Comparison of ENCODE assay signal across 8 mouse cellular contexts in genomic region chrX:56821765-56822603, GRCm38 (mm10). TPM values are rescaled to one million over a fixed set of nuclear protein-coding genes. Genes with fewer than 3 reads are reported as not detected.
DNase-seq lines count a peak whose midpoint lies in the region; ATAC-seq and TF ChIP-seq lines count a peak whose summit lies in the region.

Gene Map7d3 (minus strand): TSS chrX:56822326.

- intact Hi-C loops in left cerebral cortex, postnatal 36 days (cut with DNase I), result no loop called here

- peak within 1 kb of the TSS; percentile 56 for H3K4me2 ChIP-seq in forebrain, embryonic 15.5 days (replicated peaks)
- H3K4me2 ChIP-seq in hindbrain, postnatal 0 days (ENCODE audit: low read depth, low read length), result peak within 1 kb of the TSS; percentile 67
- peak within 1 kb of the TSS; percentile 66 for H3K4me2 ChIP-seq in lung, embryonic 14.5 days

- H3K9ac ChIP-seq in forebrain, embryonic 15.5 days (replicated peaks), result no peak within 1 kb of the TSS
- no peak within 1 kb of the TSS for H3K9ac ChIP-seq in hindbrain, postnatal 0 days (replicated peaks; ENCODE audit: low read length)
- peak within 1 kb of the TSS; percentile 41; the same call in 1 of the 2 replicates for H3K9ac ChIP-seq in lung, embryonic 14.5 days

- DNase-seq in B cell, adult 2 months, result peak; percentile 4
- DNase-seq in adrenal gland, adult 2 months, result peak; percentile 26
- peak; percentile 13 for DNase-seq in hindbrain, postnatal 0 days (ENCODE audit: low spot score)
- DNase-seq in lung, embryonic 14.5 days, result peak; percentile 43
- no peak for DNase-seq in left cerebral cortex, postnatal 36 days (ENCODE audit: low spot score in 2 of 2)

- peak; percentile 53 for ATAC-seq in forebrain, embryonic 15.5 days (replicated peaks)
- ATAC-seq in hindbrain, postnatal 0 days, result 0 out of 2 replicates have a peak, but pooled peaks have one; percentile 21
- ATAC-seq in lung, embryonic 14.5 days (ENCODE audit: insufficient read depth), result peak; percentile 81
- ATAC-seq in cerebellum, adult (ENCODE audit: insufficient number of reproducible peaks, low FRiP score, low TSS enrichment), result no peak

- no peak for TF ChIP-seq CTCF in hindbrain, postnatal 0 days (IDR thresholded peaks at IDR 0.05; ENCODE audit: low read depth)
- TF ChIP-seq CTCF in lung, embryonic 14.5 days (IDR thresholded peaks at IDR 0.05; ENCODE audit: low read depth), result no peak
- no peak for TF ChIP-seq CTCF in olfactory bulb, adult 2 months (IDR thresholded peaks at IDR 0.05; ENCODE audit: insufficient read depth, low read depth, low read length)

- no peaks in the 10 kb centered on the region for H3K27me3 ChIP-seq in forebrain, embryonic 15.5 days
- no peaks in the 10 kb centered on the region for H3K27me3 ChIP-seq in hindbrain, postnatal 0 days (ENCODE audit: insufficient read depth, low read length)
- no peaks in the 10 kb centered on the region for H3K27me3 ChIP-seq in lung, embryonic 14.5 days (ENCODE audit: insufficient read depth, low read length)

- no peak within 1 kb of the TSS for H3K27ac ChIP-seq in forebrain, embryonic 15.5 days (replicated peaks)
- H3K27ac ChIP-seq in hindbrain, postnatal 0 days, result no peak within 1 kb of the TSS
- no peak within 1 kb of the TSS for H3K27ac ChIP-seq in lung, embryonic 14.5 days (ENCODE audit: low read depth)
- no peak within 1 kb of the TSS for H3K27ac ChIP-seq in olfactory bulb, adult 2 months (ENCODE audit: insufficient read depth, low read depth, low read length)

- no peaks in the 10 kb centered on the region for H3K36me3 ChIP-seq in forebrain, embryonic 15.5 days
- H3K36me3 ChIP-seq in hindbrain, postnatal 0 days (ENCODE audit: insufficient read depth, low read length), result no peaks in the 10 kb centered on the region
- H3K36me3 ChIP-seq in lung, embryonic 14.5 days (ENCODE audit: insufficient read depth), result no peaks in the 10 kb centered on the region

- H3K9me3 ChIP-seq in forebrain, embryonic 15.5 days, result no peaks in the 10 kb centered on the region
- no peaks in the 10 kb centered on the region for H3K9me3 ChIP-seq in hindbrain, postnatal 0 days (ENCODE audit: low read length)
- H3K9me3 ChIP-seq in lung, embryonic 14.5 days (ENCODE audit: low read depth, low read length), result no peaks in the 10 kb centered on the region

- 18% methylated on average over 32 of the region's 35 CpGs for WGBS in forebrain, embryonic 15.5 days
- 29% methylated on average over 35 of the region's 35 CpGs for WGBS in hindbrain, postnatal 0 days
- WGBS in lung, embryonic 14.5 days, result 11% methylated on average over 35 of the region's 35 CpGs
- WGBS in olfactory bulb, adult 2 months, result 21% methylated on average over 35 of the region's 35 CpGs

- H3K4me3 ChIP-seq in forebrain, embryonic 15.5 days, result peak within 1 kb of the TSS; percentile 38
- peak within 1 kb of the TSS; percentile 40 for H3K4me3 ChIP-seq in hindbrain, postnatal 0 days (ENCODE audit: low read length)
- peak within 1 kb of the TSS; percentile 45 for H3K4me3 ChIP-seq in lung, embryonic 14.5 days (ENCODE audit: low read depth, low read length)
- peak within 1 kb of the TSS; percentile 37 for H3K4me3 ChIP-seq in olfactory bulb, adult 2 months (ENCODE audit: insufficient read depth, low read depth, low read length)

- no peak for TF ChIP-seq POLR2A in olfactory bulb, adult 2 months (IDR thresholded peaks at IDR 0.05; ENCODE audit: insufficient read depth, low read depth, low read length)

- H3K4me1 ChIP-seq in forebrain, embryonic 15.5 days, result peaks cover 5% of the 10 kb centered on the region; the same call in 1 of the 2 replicates
- H3K4me1 ChIP-seq in hindbrain, postnatal 0 days (ENCODE audit: insufficient read depth, low read length), result no peaks in the 10 kb centered on the region
- H3K4me1 ChIP-seq in lung, embryonic 14.5 days (ENCODE audit: insufficient read depth), result no peaks in the 10 kb centered on the region
- H3K4me1 ChIP-seq in olfactory bulb, adult 2 months (ENCODE audit: control insufficient read depth, insufficient read depth, low read length), result peaks cover 6% of the 10 kb centered on the region; the same call in 1 of the 2 replicates

RNA-seq across cellular contexts. Expression of gene Map7d3, which starts in this region (rescaled TPM):
- total RNA-seq in adrenal gland, adult 2 months (2021), result 1 to 10 TPM; 1.0 to 3.4 TPM
- not detected in 2 replicates for polyA plus RNA-seq in adrenal gland, adult 2 months (2012; rRNA removed)
- polyA plus RNA-seq in forebrain, embryonic 15.5 days (2015; fragmentation: Nextera tagmentation; extraction: Ambion mirVana), result 0.27 and 0.32 TPM in 2 replicates
- total RNA-seq in hindbrain, postnatal 0 days (2014; rRNA removed), result not detected in 2 replicates
- polyA plus RNA-seq in hindbrain, postnatal 0 days (2015; fragmentation: Nextera tagmentation; extraction: Ambion mirVana), result 0.68 and 1.6 TPM in 2 replicates
- polyA plus RNA-seq in lung, embryonic 14.5 days (2014; fragmentation: Nextera tagmentation; extraction: Ambion mirVana), result 2.4 and 2.6 TPM in 2 replicates
- polyA plus RNA-seq in olfactory bulb, adult 2 months (2012; ENCODE audit: insufficient read depth, insufficient read length, low replicate concordance, missing spikeins), result not detected in 2 replicates
- total RNA-seq in left cerebral cortex, postnatal 36 days (2021), result under 1 TPM in 1 of 2 experiments, not detected in 1; 0.10 TPM

Comparison
In these comparisons a context has a peak if more than half of its experiments do, and no peak if none do; other contexts are left out.
1. Peak in ATAC-seq, H3K4me3 ChIP-seq and H3K4me2 ChIP-seq in forebrain, embryonic 15.5 days; RNA of the gene not detected or under 1 TPM.
2. DNase-seq: peak in B cell, adult 2 months (2 of 2), adrenal gland, adult 2 months (single experiment), hindbrain, postnatal 0 days (single experiment) and lung, embryonic 14.5 days (single experiment); none in left cerebral cortex, postnatal 36 days (0 of 2).
3. Peak in every context shown above with its lines, with median percentiles within 50 percentile points of each other: H3K4me2 ChIP-seq and H3K4me3 ChIP-seq.